Mouse (Mus musculus) ES-E14 (cell line): ENCODE results near the gene Dlg4. TPM values are rescaled to one million over a fixed set of nuclear protein-coding genes. Genes with fewer than 3 reads are reported as not detected.

Experiments
- DNase-seq: peaks from one replicate; pipeline ENCODE4 v3.0.0-alpha.2; 2013; ENCODE audit warnings: low read depth, low spot score
- H3K27ac ChIP-seq: 2 replicates; pipeline ENCODE4 v1.5.1; 2012; ENCODE audit warnings: low read depth, mild to moderate bottlenecking, low read length, moderate library complexity, mixed read lengths; ENCODE audit not compliant: poor library complexity, insufficient read depth, severe bottlenecking
- H3K36me3 ChIP-seq: 2 replicates; pipeline ENCODE4 v1.6.1; 2012; ENCODE audit warnings: mild to moderate bottlenecking, low read length, moderate library complexity, mixed read lengths; ENCODE audit not compliant: control insufficient read depth, poor library complexity, insufficient read depth, severe bottlenecking
- H3K4me1 ChIP-seq, 2 experiments: fragments of 150-350 bp in 1 of 2; sonication (generic) in 1 of 2; 2 replicates each; pipeline ENCODE4 v1.6.1; 2012; ENCODE audit warnings: low read length in 2 of 2, mild to moderate bottlenecking in 1 of 2, mixed read lengths in 1 of 2; ENCODE audit not compliant: control insufficient read depth in 2 of 2, insufficient read depth in 2 of 2, poor library complexity in 1 of 2
- H3K4me3 ChIP-seq, 2 experiments: fragments of 150-350 bp in 1 of 2; sonication (generic) in 1 of 2; 2 replicates each; pipeline ENCODE4 v1.5.1; 2012; ENCODE audit warnings: low read length in 2 of 2, low read depth in 1 of 2, mild to moderate bottlenecking in 1 of 2, mixed read lengths in 1 of 2; ENCODE audit not compliant: insufficient read depth in 1 of 2, poor library complexity in 1 of 2, severe bottlenecking in 1 of 2
- H3K9ac ChIP-seq: 2 replicates; pipeline ENCODE4 v1.6.1; 2012; ENCODE audit warnings: low read depth, mild to moderate bottlenecking, low read length, mixed read lengths; ENCODE audit not compliant: poor library complexity, insufficient read depth, severe bottlenecking
- H3K9me3 ChIP-seq: fragments of 150-350 bp; sonication (generic); 2 replicates; pipeline ENCODE4 v1.6.1; 2012; ENCODE audit warnings: low read depth, mild to moderate bottlenecking, low read length; ENCODE audit not compliant: control insufficient read depth, insufficient read depth
- CHD2 ChIP-seq: IDR thresholded peaks from 2 replicates; pipeline ENCODE4 v1.6.1; 2014; ENCODE audit warnings: mild to moderate bottlenecking, low read depth, low read length, inconsistent platforms
- HCFC1 ChIP-seq: IDR thresholded peaks from 2 replicates; pipeline ENCODE4 v1.6.1; 2012; ENCODE audit warnings: low read length, inconsistent platforms, borderline replicate concordance; ENCODE audit not compliant: insufficient read depth
- MAFK ChIP-seq: IDR thresholded peaks from 2 replicates; pipeline ENCODE4 v1.6.1; 2014; ENCODE audit warnings: mild to moderate bottlenecking, low read depth, low read length, inconsistent platforms; ENCODE audit not compliant: insufficient read depth
- ZC3H11A ChIP-seq: IDR thresholded peaks from 2 replicates; pipeline ENCODE4 v1.6.1; 2012; ENCODE audit warnings: low read depth, mild to moderate bottlenecking, inconsistent platforms, low read length, borderline replicate concordance
- ZNF384 ChIP-seq: IDR thresholded peaks from 2 replicates; pipeline ENCODE4 v1.6.1; 2012; ENCODE audit warnings: low read depth, low read length, inconsistent platforms
- in situ Hi-C, 2 experiments: fragments of 600-800 bp; cut with MboI; formaldehyde crosslinking; loops; one replicate each; pipeline ENCODE4 v1.15.1; 2025; ENCODE audit warnings: low sequenced_read_pairs in 2 of 2, inconsistent platforms in 1 of 2; ENCODE audit not compliant: unreplicated experiment in 2 of 2
- total RNA-seq: library from RNA; depleted of rRNA; stranded (reverse); fragments of 300-350 nt; gene quantifications from 2 replicates; pipeline ENCODE4 v1.2.3, GENCODE M21; 2012

Gene Dlg4
- total RNA-seq, 1 experiment = 11.4 TPM

GRCm38 (mm10) chr11:69982225-69982624 lies 34.5 kb upstream of the Dlg4 start, which contains the start of gene Elp5:
Elp5 (minus strand) TSS chr11:69982517.
- Histone ChIP-seq H3K27ac (peak within 1 kb of the TSS; percentile 99), H3K9me3 (no peaks in the 10 kb centered on the region), H3K36me3 (peaks cover 20% of the 10 kb centered on the region), H3K4me1 (peaks cover 0 to 2% of the 10 kb centered on the region in 2 experiments; a peak in 1 of 4 replicates), H3K9ac (peak within 1 kb of the TSS; percentile 91), H3K4me3 (peak within 1 kb of the TSS; percentile 91 to 96)
- in situ Hi-C loops = no loop called here
- TF ChIP-seq CHD2 = no peak
- no peak for TF ChIP-seq ZC3H11A
- no peak for TF ChIP-seq ZNF384
- TF ChIP-seq HCFC1 = no peak
- no peak for TF ChIP-seq MAFK
- no peak for DNase-seq

- H3K9me3 ChIP-seq = no peaks in the 10 kb centered on the region
- H3K27ac ChIP-seq = no peak overlapping the region
- DNase-seq = no peak
- H3K4me3 ChIP-seq = no peak overlapping the region
- peaks cover 16% of the 10 kb centered on the region for H3K36me3 ChIP-seq
- H3K4me1 ChIP-seq = peaks cover 0 to 2% of the 10 kb centered on the region in 2 experiments; a peak in 1 of 4 replicates
- no peak overlapping the region for H3K9ac ChIP-seq
- TF ChIP-seq ZNF384 = no peak
- TF ChIP-seq ZC3H11A = no peak
- TF ChIP-seq MAFK = no peak
- no peak for TF ChIP-seq CHD2
- TF ChIP-seq HCFC1 = no peak
- in situ Hi-C loops = no loop called here
These were observed 33.9 kb upstream of the Dlg4 start for GRCm38 (mm10) chr11:69982877-69983276.

GRCm38 (mm10) chr11:69983377-69983776 lies 33.4 kb upstream of the Dlg4 start:
- no peak for DNase-seq
- H3K4me1 ChIP-seq = peaks cover 0 to 2% of the 10 kb centered on the region in 2 experiments; a peak in 1 of 4 replicates
- no peak overlapping the region for H3K27ac ChIP-seq
- TF ChIP-seq ZC3H11A (no peak), ZNF384 (no peak), CHD2 (no peak), MAFK (no peak)
- in situ Hi-C loops = no loop called here
- peaks cover 16% of the 10 kb centered on the region for H3K36me3 ChIP-seq
- H3K9ac ChIP-seq = no peak overlapping the region
- no peaks in the 10 kb centered on the region for H3K9me3 ChIP-seq
- no peak overlapping the region for H3K4me3 ChIP-seq

- in situ Hi-C loops = no loop called here
- peaks cover 16% of the 10 kb centered on the region for H3K36me3 ChIP-seq
- H3K4me3 ChIP-seq = no peak overlapping the region
- H3K9ac ChIP-seq = no peak overlapping the region
- no peak for DNase-seq
- TF ChIP-seq HCFC1 = no peak
- no peak overlapping the region for H3K27ac ChIP-seq
- H3K9me3 ChIP-seq = no peaks in the 10 kb centered on the region
- peaks cover 0 to 2% of the 10 kb centered on the region in 2 experiments; a peak in 1 of 4 replicates for H3K4me1 ChIP-seq
These were observed 32.3 kb upstream of the Dlg4 start for GRCm38 (mm10) chr11:69984431-69984830.

GRCm38 (mm10) chr11:69989949-69990348 lies 26.8 kb upstream of the Dlg4 start:
- in situ Hi-C loops = no loop called here
- peaks cover 0 to 1% of the 10 kb centered on the region in 2 experiments; a peak in 1 of 4 replicates for H3K4me1 ChIP-seq
- peaks cover 14% of the 10 kb centered on the region for H3K36me3 ChIP-seq
- no peak for TF ChIP-seq HCFC1
- DNase-seq = no peak
- no peaks in the 10 kb centered on the region for H3K9me3 ChIP-seq
- H3K4me3 ChIP-seq = no peak overlapping the region
- no peak overlapping the region for H3K9ac ChIP-seq
- H3K27ac ChIP-seq = no peak overlapping the region
